Mouse (Mus musculus) mouse trophoblast stem cell (cell line): ENCODE results near the gene Ddx47.

Experiments
- in situ Hi-C, 2 experiments: fragments of 300-500 bp; cut with MseI, MboI; formaldehyde crosslinking; loops; 2 replicates in 1 of 2; 3 replicates in 1 of 2; pipeline ENCODE4 v1.15.1; 2025

Ddx47 gene

GRCm38 (mm10) chr6:135006372-135006771, 5.0 kb upstream of the Ddx47 start:
- in situ Hi-C loops: no loop called here

- in situ Hi-C loops: no loop called here
Observed at GRCm38 (mm10) chr6:135011734-135012116, 313 bp downstream of the Ddx47 start.

- in situ Hi-C loops: no loop called here
Observed at GRCm38 (mm10) chr6:135017211-135017610, 5.8 kb downstream of the Ddx47 start.

GRCm38 (mm10) chr6:135019564-135019963, 8.2 kb downstream of the Ddx47 start:
- in situ Hi-C loops: no loop called here

GRCm38 (mm10) chr6:135021633-135022032, 10.2 kb downstream of the Ddx47 start:
- in situ Hi-C loops: loop anchor here in 1 of 2 experiments (10.0 kb wide), 1 partner anchor 123 kb away; no protein-coding TSS in a partner anchor

GRCm38 (mm10) chr6:135023379-135023778, 12.0 kb downstream of the Ddx47 start:
- in situ Hi-C loops: loop anchor here in 1 of 2 experiments (10.0 kb wide), 1 partner anchor 121 kb away; no protein-coding TSS in a partner anchor

GRCm38 (mm10) chr6:135024781-135025420, 13.5 kb downstream of the Ddx47 start:
- in situ Hi-C loops: loop anchor here (5.0 to 10.0 kb wide), 2 partner anchors 47 to 120 kb away; no protein-coding TSS in a partner anchor

GRCm38 (mm10) chr6:135026232-135026631, 14.8 kb downstream of the Ddx47 start:
- in situ Hi-C loops: loop anchor here (5.0 to 10.0 kb wide), 2 partner anchors 46 to 119 kb away; no protein-coding TSS in a partner anchor

- in situ Hi-C loops: loop anchor here (5.0 to 10.0 kb wide), 2 partner anchors 46 to 118 kb away; no protein-coding TSS in a partner anchor
Observed at GRCm38 (mm10) chr6:135026755-135027154, 15.3 kb downstream of the Ddx47 start.

- in situ Hi-C loops: loop anchor here (5.0 to 10.0 kb wide), 2 partner anchors 43 to 116 kb away; no protein-coding TSS in a partner anchor
Observed at GRCm38 (mm10) chr6:135029246-135029645, 17.8 kb downstream of the Ddx47 start.

GRCm38 (mm10) chr6:135038674-135039073, 27.3 kb downstream of the Ddx47 start:
- in situ Hi-C loops: no loop called here

- in situ Hi-C loops: no loop called here
Observed at GRCm38 (mm10) chr6:135040275-135040871, 29.0 kb downstream of the Ddx47 start.

- in situ Hi-C loops: no loop called here
Observed at GRCm38 (mm10) chr6:135041930-135042329, 30.5 kb downstream of the Ddx47 start.

- in situ Hi-C loops: no loop called here
Observed at GRCm38 (mm10) chr6:135047276-135047675, 35.9 kb downstream of the Ddx47 start.

GRCm38 (mm10) chr6:135048509-135048908, 37.1 kb downstream of the Ddx47 start:
- in situ Hi-C loops: no loop called here

- in situ Hi-C loops: no loop called here
Observed at GRCm38 (mm10) chr6:135048956-135049355, 37.5 kb downstream of the Ddx47 start.

- in situ Hi-C loops: no loop called here
Observed at GRCm38 (mm10) chr6:135053789-135054188, 42.4 kb downstream of the Ddx47 start.

- in situ Hi-C loops: no loop called here
Observed at GRCm38 (mm10) chr6:135055882-135056281, 44.5 kb downstream of the Ddx47 start.

- in situ Hi-C loops: no loop called here
Observed at GRCm38 (mm10) chr6:135060728-135061127, 49.3 kb downstream of the Ddx47 start.

- in situ Hi-C loops: no loop called here
Observed at GRCm38 (mm10) chr6:135064621-135065020, 53.2 kb downstream of the Ddx47 start.

GRCm38 (mm10) chr6:135065236-135065957, 54.0 kb downstream of the Ddx47 start, which contains the start of gene Gprc5a:
Gene Gprc5a, plus strand, starts transcription at chr6:135065651.
- in situ Hi-C loops: no loop called here

GRCm38 (mm10) chr6:135066795-135067445, 55.5 kb downstream of the Ddx47 start:
- in situ Hi-C loops: no loop called here
